Mouse (Mus musculus) gonadal fat pad, adult 2 months (tissue): Measurements from ENCODE around the gene Gm27021. TPM values are rescaled to one million over a fixed set of nuclear protein-coding genes. Genes with fewer than 3 reads are reported as not detected.

ENCODE experiments used
- DNase-seq: peaks from one replicate; pipeline ENCODE4 v3.0.0-alpha.2; 2012; ENCODE audit warnings: low read depth
- polyA plus RNA-seq: library from polyadenylated mRNA; depleted of rRNA; stranded (reverse); fragments of >200 nt; gene quantifications from 2 replicates; pipeline ENCODE4 v1.2.3, GENCODE M21; 2012; rRNA removed

Gm27021 gene
- polyA plus RNA-seq, 1 experiment = 0.53 TPM

DNA sequence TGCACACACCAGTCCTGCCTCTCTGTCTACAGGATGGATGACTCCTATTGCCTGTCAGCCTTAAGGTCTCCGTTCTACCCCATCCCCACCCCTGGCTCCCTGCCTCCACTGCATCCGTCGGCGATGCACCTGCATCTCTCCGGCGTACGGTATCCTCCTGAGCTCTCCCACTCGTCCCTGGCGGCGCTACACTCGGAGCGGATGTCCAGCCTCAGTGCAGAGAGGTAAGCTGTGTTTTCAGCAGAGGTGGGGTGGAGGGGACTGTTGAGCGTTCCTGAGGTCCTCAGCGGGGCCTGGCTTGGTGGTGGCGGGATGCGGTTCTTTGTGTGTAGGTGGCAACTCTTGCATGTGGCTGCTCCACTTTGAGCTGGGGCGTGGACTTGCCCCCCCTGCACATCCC is 100.1 kb downstream of the Gm27021 start:
- DNase-seq = no peak

DNA sequence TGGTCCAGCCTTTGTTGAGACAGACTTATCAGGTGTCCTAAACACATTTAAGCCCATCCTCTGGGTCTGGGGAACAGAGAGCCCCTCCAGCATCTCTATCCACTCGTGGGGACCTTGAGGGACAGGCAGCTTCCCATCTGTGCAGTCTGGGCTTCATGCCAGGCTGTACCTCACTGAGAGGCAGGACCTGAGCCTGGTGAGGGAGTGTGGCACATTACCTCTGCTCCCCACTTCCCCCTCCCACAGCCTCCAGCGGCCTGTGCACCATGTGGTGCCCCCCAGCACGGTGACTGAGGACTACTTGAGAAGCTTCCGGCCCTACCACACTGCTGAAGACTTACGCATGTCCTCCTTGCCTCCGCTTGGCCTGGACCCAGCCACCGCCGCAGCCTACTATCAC is 101.2 kb downstream of the Gm27021 start:
- no peak for DNase-seq

- DNase-seq = no peak
These were observed 102.6 kb downstream of the Gm27021 start for GRCm38 (mm10) chr8:120565151-120565711.

- peak; percentile 36 for DNase-seq
These were observed 103.7 kb downstream of the Gm27021 start for GRCm38 (mm10) chr8:120563851-120564837.

DNA sequence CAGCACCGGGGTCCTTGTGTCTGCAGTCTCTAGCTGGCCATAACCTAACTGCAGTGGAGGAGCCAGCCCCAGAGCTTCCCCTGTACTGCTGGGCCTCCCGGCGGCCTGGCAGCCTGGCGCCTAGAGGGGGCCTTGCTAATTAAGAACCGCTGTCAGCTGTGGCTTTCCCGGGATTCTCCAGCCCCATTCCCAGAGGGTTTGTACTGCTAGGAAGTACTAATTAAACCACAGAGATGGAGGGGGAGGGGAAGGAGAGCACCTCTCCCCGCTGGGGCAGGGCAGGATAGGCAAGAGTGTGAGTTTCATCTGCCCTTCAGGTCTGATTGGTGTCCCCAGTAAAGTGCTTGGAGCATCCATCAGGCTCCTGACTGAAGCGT is 104.5 kb downstream of the Gm27021 start:
- no peak for DNase-seq

DNA sequence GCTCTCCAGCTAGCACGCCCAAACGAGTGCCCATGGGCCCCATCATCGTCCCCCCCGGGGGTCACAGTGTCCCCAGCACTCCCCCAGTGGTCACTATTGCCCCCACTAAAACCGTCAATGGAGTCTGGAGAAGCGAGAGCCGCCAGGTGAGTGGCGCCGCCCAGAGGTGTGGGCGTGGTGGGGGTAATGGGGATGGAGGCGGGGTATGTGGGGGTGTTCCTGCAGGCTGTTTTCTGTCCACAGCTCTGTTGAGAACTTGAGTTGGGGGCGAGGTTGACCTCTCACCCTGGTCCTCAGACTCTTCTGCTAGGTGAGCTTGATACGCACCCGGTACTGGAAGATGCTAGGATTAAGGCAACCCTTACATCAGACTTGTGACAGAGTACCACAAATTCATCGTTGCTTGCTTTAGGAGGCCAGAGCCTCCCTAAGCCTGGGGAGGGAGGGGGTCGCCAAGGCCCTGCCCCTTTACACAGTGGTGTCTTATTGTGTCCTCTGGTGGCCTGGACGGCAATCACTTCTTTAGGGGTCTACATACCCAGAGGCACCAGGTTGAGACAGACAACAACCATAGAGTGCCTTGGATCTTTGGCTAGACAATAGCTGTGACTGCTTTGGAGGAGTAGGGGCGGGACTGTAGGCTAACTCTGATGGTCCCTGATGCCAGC is 105.1 kb downstream of the Gm27021 start:
- DNase-seq = no peak

GRCm38 (mm10) chr8:120561539-120562435 is 106.1 kb downstream of the Gm27021 start:
- no peak for DNase-seq

DNA sequence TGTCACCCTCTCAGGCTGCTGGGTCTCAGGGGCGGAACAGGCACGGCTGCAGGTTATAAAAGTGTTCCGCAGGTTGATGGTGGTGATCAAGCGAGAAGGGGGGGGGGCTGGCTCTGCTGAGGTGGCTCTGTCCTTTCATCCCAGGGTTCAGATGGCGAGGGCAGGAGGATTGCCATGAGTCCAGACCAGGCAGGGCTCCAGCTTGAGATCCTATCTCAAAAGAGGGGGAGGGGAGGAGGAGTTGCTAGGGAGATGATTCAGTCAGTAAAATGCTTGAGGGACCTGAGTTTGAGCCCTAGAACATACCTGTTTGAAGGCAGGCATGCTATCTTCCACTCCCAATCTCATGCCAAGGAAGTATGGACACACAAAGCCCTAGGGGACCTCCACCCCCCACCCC is 107.3 kb downstream of the Gm27021 start:
- DNase-seq = no peak

DNA sequence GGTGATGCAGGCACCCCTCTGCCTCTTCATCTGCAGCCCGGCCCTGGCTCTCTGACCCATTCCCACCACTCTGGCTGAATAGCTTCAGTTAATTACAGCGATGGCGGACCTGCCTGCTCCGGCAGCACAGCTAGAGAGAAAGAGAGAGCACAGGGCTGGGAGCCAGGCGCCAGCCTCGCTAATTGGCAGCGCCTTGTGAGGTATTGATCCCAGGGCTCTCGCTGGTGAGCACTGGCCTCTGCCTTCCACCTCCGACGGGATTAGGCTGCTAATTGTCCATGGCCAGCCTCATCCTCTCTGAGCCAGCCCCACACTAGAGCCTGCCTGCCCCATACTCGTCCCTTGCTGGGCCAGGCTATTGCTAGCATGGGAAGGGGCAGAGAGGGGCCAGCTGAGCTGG is 108.2 kb downstream of the Gm27021 start:
- no peak for DNase-seq

Other genes starting within 250 kb of the Gm27021 start
- 26.6 and 41.0 TPM in 2 replicates for gene Gins2, start 78.8 kb downstream of the Gm27021 start, polyA plus RNA-seq
- 14.3 and 20.7 TPM in 2 replicates for gene 1190005I06Rik, start 20.4 kb downstream of the Gm27021 start, polyA plus RNA-seq
- gene Cox4i1, start 143 bp upstream of the Gm27021 start, polyA plus RNA-seq = 1,379 and 1,440 TPM in 2 replicates
- 79.6 and 121 TPM in 2 replicates for gene Emc8, start 494 bp upstream of the Gm27021 start, polyA plus RNA-seq
- 9.4 and 11.6 TPM in 2 replicates for gene Irf8, start 68.3 kb upstream of the Gm27021 start, polyA plus RNA-seq